Mouse (Mus musculus) embryonic facial prominence, embryonic 11.5 days (tissue): ENCODE results near the gene Mfsd9. TPM values are rescaled to one million over a fixed set of nuclear protein-coding genes. Genes with fewer than 3 reads are reported as not detected.

Experiments used
- ATAC-seq: fragments of 200-750 bp; cut with Nextera tagmentation; replicated peaks from 2 replicates; pipeline ENCODE4 v1.8.0; 2017; ENCODE audit warnings: low read depth; ENCODE audit not compliant: insufficient number of reproducible peaks, low FRiP score, low TSS enrichment
- DNase-seq: peaks from one replicate; pipeline ENCODE4 v3.0.0-alpha.2; 2015; ENCODE audit warnings: low spot score
- H3K27ac ChIP-seq: fragments of 300-500 bp; sonication (generic); replicated peaks from 2 replicates; pipeline ENCODE4 v1.5.1; 2014; ENCODE audit warnings: mild to moderate bottlenecking, low read depth, low read length, control low read depth
- H3K27me3 ChIP-seq: fragments of 300-500 bp; sonication (generic); 2 replicates; pipeline ENCODE4 v1.6.1; 2014; ENCODE audit warnings: mild to moderate bottlenecking, low read length, moderate library complexity, mixed read lengths; ENCODE audit not compliant: control insufficient read depth, insufficient read depth
- H3K36me3 ChIP-seq: fragments of 300-500 bp; sonication (generic); replicated peaks from 2 replicates; pipeline ENCODE4 v1.6.1; 2014; ENCODE audit warnings: low read depth, mild to moderate bottlenecking, low read length, moderate library complexity, mixed read lengths; ENCODE audit not compliant: control insufficient read depth, insufficient read depth
- H3K4me1 ChIP-seq: fragments of 300-500 bp; sonication (generic); 2 replicates; pipeline ENCODE4 v1.6.1; 2014; ENCODE audit warnings: low read length, mixed read lengths; ENCODE audit not compliant: control insufficient read depth, insufficient read depth
- H3K4me2 ChIP-seq: fragments of 300-500 bp; sonication (generic); 2 replicates; pipeline ENCODE4 v1.6.1; 2014; ENCODE audit warnings: low read depth, mild to moderate bottlenecking, control low read depth, low read length, moderate library complexity
- H3K4me3 ChIP-seq: fragments of 300-500 bp; sonication (generic); 2 replicates; pipeline ENCODE4 v1.5.1; 2014; ENCODE audit warnings: low read depth, low read length, control low read depth
- H3K9ac ChIP-seq: fragments of 300-500 bp; sonication (generic); replicated peaks from 2 replicates; pipeline ENCODE4 v1.6.1; 2014; ENCODE audit warnings: mild to moderate bottlenecking, control low read depth, low read length
- H3K9me3 ChIP-seq: fragments of 300-500 bp; sonication (generic); replicated peaks from 2 replicates; pipeline ENCODE4 v1.6.1; 2016; ENCODE audit warnings: mild to moderate bottlenecking, low read length, inconsistent platforms, mixed read lengths; ENCODE audit not compliant: control insufficient read depth
- WGBS: fragments of 180-500 bp; shearing (Covaris S2); extraction: QIAGEN DNeasy Blood & Tissue Kit; methylation state at CpG from one replicate; pipeline ENCODE4 v1.1.7; 2014; 5-methylcytosine and 5-hydroxymethylcytosine counted together
- polyA plus RNA-seq: library from polyadenylated mRNA; unstranded; fragments of >200 nt; fragmentation: Nextera tagmentation; extraction: Ambion mirVana; gene quantifications from 2 replicates; pipeline ENCODE4 v1.2.1, GENCODE M21; 2014

Gene Mfsd9
- polyA plus RNA-seq, 1 experiment from 2014 or later = 3.8 TPM

DNA sequence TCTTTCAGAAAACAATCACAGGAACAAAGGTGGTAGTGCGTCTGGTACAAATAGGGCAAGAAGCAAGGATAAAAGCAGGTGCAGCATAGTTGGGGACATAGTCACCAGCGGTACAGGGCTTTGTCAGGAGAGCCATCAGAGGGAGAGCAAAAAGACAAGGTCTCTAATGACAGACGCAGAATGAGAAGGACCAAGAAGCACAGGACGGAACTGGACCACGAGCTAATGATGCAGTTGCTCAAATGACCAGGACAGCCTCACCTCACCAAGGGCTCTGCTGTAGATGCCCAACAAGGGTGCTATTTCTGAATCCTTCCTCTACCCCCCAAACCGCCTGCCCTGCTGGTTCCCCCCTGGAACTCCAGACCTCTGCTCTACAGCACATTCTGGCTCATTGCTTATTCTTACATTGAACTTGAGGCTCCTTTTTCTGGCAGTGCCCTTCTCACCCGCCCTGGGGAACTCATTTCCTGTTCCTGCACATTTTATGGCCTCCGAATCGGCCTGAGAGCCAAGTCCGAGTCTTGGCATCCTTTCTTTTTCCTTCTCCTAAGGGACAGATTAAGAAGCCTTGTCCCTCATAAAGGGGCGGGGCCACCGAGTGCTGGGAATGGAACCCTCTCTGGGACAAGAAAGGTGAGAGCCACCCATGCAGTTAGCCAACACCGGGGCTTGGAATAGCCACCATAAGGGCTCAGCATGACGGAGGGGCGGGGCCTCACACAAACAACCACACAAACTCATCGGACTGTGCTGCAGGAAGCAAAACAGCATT is 24.8 kb upstream of the Mfsd9 start:
- Histone ChIP-seq H3K4me3 (no peak overlapping the region), H3K4me2 (no peak overlapping the region), H3K4me1 (no peaks in the 10 kb centered on the region), H3K9ac (no peak overlapping the region), H3K27ac (no peak overlapping the region), H3K36me3 (no peaks in the 10 kb centered on the region), H3K9me3 (no peaks in the 10 kb centered on the region), H3K27me3 (no peaks in the 10 kb centered on the region)
- ATAC-seq (no peak), DNase-seq (no peak)
- 67% methylated on average over 16 of the region's 16 CpGs for WGBS

DNA sequence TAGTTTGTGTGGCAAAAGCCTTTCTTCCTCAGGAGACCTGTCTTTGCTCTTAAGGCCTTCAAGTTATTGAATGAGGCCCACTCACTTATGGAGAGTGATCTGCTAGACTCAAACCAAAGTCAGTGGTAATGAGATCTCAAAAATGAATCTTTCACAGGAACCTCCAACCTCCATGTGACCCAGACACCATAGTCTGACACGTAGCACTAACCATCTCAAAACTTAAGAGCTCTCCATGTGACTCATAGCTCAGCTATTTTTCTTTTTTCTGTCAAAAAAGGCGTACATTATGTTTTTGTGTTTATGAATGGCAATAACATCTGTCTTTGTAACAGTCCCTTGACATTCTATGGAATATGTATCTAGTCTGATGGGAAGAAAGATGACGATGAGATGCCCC is 18.2 kb upstream of the Mfsd9 start:
- DNase-seq = no peak
- Histone ChIP-seq H3K4me3 (no peak overlapping the region), H3K9me3 (no peaks in the 10 kb centered on the region), H3K4me2 (no peak overlapping the region), H3K4me1 (no peaks in the 10 kb centered on the region), H3K27me3 (no peaks in the 10 kb centered on the region), H3K27ac (no peak overlapping the region), H3K36me3 (no peaks in the 10 kb centered on the region), H3K9ac (no peak overlapping the region)
- 82% methylated on average over 3 of the region's 3 CpGs for WGBS
- ATAC-seq = no peak

DNA sequence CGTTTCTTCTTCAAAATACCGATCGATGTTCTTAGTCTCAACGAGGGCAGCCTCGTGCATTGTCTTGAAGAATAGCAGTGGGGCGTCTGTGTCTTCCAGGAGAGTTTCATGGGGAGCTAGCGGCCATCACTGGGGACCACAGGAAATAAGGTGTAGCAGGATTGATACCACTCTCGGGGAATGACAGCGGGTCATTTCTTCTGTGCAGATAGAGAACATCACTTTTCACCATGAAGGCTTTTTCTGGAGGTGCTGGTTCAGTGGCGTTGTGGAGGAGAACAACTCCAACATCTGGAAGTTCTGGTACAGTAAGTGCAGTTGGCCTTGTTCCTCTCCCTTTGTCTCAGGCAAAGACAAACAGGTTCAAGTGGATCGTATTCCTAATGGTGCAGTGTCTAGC is 15.4 kb upstream of the Mfsd9 start:
- Histone ChIP-seq H3K27ac (no peak overlapping the region), H3K9ac (no peak overlapping the region), H3K9me3 (no peaks in the 10 kb centered on the region), H3K4me1 (no peaks in the 10 kb centered on the region), H3K36me3 (no peaks in the 10 kb centered on the region), H3K4me2 (no peak overlapping the region), H3K4me3 (no peak overlapping the region), H3K27me3 (no peaks in the 10 kb centered on the region)
- DNase-seq (no peak), ATAC-seq (no peak)
- WGBS = 90% methylated on average over 11 of the region's 11 CpGs

DNA sequence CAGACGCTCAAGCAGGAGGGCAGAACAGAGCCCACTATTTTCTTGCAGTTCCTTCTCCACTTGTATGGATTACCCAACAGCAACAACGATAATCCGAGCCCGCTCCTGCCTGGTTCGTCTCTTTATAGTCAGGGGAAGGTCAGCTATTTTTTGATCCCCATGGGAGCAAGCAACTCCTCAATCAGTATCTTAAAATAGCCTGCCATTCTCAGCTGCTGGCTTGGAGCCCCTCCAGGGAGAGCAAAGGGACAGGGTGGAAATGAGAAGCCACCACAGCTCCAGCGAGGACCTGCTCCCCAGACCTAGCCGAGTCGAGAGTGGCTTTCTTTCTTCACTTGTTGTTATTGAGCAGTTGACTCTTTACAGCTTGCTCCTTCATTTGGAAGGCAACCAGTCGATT is 14.9 kb upstream of the Mfsd9 start, which contains the start of gene Tmem182:
Gene Tmem182, plus strand, starts transcription at position 251 of the 400 bp plus-strand sequence.
- Histone ChIP-seq H3K4me2 (no peak within 1 kb of the TSS), H3K27me3 (no peaks in the 10 kb centered on the region), H3K4me1 (no peaks in the 10 kb centered on the region), H3K36me3 (no peaks in the 10 kb centered on the region), H3K9ac (no peak within 1 kb of the TSS), H3K9me3 (no peaks in the 10 kb centered on the region), H3K27ac (no peak within 1 kb of the TSS), H3K4me3 (no peak within 1 kb of the TSS)
- WGBS = 70% methylated on average over 9 of the region's 9 CpGs
- DNase-seq = no peak
- no peak for ATAC-seq

DNA sequence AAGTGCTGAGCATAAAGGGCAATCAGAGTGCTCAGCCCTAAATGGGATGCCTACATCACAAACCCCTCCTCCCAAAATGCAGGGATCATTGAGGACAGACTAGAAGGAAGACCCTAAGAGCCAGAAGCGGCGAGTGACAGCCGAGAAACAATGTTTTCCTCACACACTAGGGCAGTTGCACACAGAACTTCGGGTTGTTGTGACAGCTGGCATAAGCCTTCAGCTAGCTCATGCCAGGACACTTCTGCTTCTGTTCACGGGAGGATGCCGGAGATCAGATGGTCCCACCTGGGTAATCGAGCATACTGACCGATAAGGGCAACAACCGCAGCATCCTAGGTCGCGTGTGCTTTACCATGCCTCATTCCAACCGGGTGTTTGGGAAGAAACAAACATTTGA is 13.6 kb upstream of the Mfsd9 start:
- Histone ChIP-seq H3K36me3 (no peaks in the 10 kb centered on the region), H3K9ac (no peak overlapping the region), H3K27me3 (no peaks in the 10 kb centered on the region), H3K4me1 (no peaks in the 10 kb centered on the region), H3K27ac (no peak overlapping the region), H3K4me2 (no peak overlapping the region), H3K9me3 (no peaks in the 10 kb centered on the region), H3K4me3 (no peak overlapping the region)
- no peak for ATAC-seq
- WGBS = 85% methylated on average over 12 of the region's 12 CpGs
- DNase-seq = no peak

DNA sequence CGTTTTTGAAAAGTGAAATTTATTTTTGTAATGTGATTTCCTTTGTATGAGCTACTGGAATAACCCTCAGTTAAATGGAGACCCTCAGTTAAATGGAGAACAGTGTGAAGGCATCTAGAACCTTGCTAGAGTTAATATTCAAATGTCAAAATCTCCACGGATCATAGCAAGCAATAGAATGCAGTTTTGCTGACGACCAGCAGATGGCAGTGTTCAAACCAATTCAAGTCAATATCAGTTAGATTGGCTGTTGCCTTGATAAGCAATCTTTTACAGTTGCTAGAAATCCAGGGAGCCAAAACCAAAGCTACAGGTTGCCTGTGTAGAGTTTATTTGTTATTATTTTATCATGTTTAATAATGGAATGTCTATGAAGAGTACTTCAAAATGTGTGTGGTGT is 12.3 kb upstream of the Mfsd9 start:
- H3K4me2 ChIP-seq = no peak overlapping the region
- DNase-seq = peak; percentile 70

DNA sequence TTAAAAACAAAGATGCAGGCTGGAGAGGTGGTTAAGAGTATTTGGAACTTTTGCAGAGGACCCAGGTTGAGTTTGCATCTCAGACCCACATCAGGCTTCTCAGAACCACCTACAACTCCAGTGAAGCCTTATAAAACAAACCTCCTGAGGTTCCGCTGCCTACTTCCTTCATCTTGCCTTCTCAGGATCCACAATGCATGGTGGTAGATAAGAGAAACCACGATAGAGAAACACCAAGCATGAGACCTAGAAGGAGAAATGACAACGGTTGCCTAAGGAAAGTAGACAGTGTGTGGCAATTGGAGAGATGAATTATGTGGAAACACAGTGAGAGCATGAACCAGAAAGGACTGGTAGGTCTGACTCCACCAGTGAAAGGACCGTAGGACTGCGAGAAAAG is 10.4 kb upstream of the Mfsd9 start:
- DNase-seq = no peak
- H3K9ac ChIP-seq = no peak overlapping the region
- no peak overlapping the region for H3K27ac ChIP-seq
- no peaks in the 10 kb centered on the region for H3K9me3 ChIP-seq
- 89% methylated on average over 5 of the region's 5 CpGs for WGBS
- H3K4me3 ChIP-seq = no peak overlapping the region
- H3K4me1 ChIP-seq = no peaks in the 10 kb centered on the region
- H3K36me3 ChIP-seq = no peaks in the 10 kb centered on the region
- ATAC-seq = no peak
- H3K4me2 ChIP-seq = no peak overlapping the region
- no peaks in the 10 kb centered on the region for H3K27me3 ChIP-seq

More for the DNA sequence above, 12.3 kb upstream of the Mfsd9 start:
- no peak for ATAC-seq
- Histone ChIP-seq H3K4me1 (no peaks in the 10 kb centered on the region), H3K4me3 (no peak overlapping the region), H3K36me3 (no peaks in the 10 kb centered on the region), H3K9ac (no peak overlapping the region), H3K9me3 (no peaks in the 10 kb centered on the region), H3K27ac (no peak overlapping the region), H3K27me3 (no peaks in the 10 kb centered on the region)
- 26% methylated on average over 3 of the region's 3 CpGs for WGBS

DNA sequence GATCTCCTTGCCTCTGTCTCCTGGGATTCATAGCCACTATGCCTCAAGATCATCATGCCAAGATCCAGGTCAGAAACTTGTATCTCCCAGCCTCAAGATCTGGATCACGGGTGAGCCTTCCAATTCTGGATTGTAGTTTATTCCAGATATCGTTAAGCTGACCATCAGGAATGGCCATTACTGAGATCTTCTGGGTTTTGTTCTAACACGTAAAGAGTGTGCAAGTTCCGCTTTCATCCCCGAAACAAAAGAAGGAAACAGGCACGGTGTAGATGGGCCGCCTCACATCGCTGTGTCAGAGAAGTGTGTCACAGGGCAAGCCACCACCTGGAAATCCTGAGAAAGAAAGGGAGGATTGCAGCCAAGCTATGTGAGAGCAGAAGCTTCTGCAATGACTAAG is 8.6 kb upstream of the Mfsd9 start:
- Histone ChIP-seq H3K9ac (no peak overlapping the region), H3K36me3 (no peaks in the 10 kb centered on the region), H3K4me3 (no peak overlapping the region), H3K4me2 (no peak overlapping the region), H3K27ac (no peak overlapping the region), H3K9me3 (no peaks in the 10 kb centered on the region), H3K27me3 (no peaks in the 10 kb centered on the region), H3K4me1 (no peaks in the 10 kb centered on the region)
- 94% methylated on average over 8 of the region's 8 CpGs for WGBS
- DNase-seq = no peak
- ATAC-seq = no peak
